ENCODE assay signal across 29 mouse cellular contexts in genomic region chr12:49394181-49394580, GRCm38 (mm10). TPM values are rescaled to one million over a fixed set of nuclear protein-coding genes. Genes with fewer than 3 reads are reported as not detected.
DNase-seq lines count a peak whose midpoint lies in the region; ATAC-seq and TF ChIP-seq lines count a peak whose summit lies in the region.
"Had no signal": no experiment of that assay in that cellular context is flagged by ENCODE, and none has a peak within 500 bp of the region (broad histone marks: within the 10 kb centered on the region; RNA-seq: fewer than 3 reads in every experiment).

No protein-coding gene starts in this region.

- peaks cover 70% of the 10 kb centered on the region for H3K27me3 ChIP-seq in hindbrain, embryonic 11.5 days (ENCODE audit: control insufficient read depth, insufficient read depth, low read length)
- H3K27me3 ChIP-seq in hindbrain, embryonic 14.5 days (ENCODE audit: control insufficient read depth, insufficient read depth, low read length) = peaks cover 91% of the 10 kb centered on the region
- H3K27me3 ChIP-seq in forebrain, embryonic 11.5 days (ENCODE audit: control insufficient read depth, insufficient read depth, low read length) = peaks cover 10% of the 10 kb centered on the region; the same call in 1 of the 2 replicates
- no peaks in the 10 kb centered on the region for H3K27me3 ChIP-seq in forebrain, postnatal 0 days (ENCODE audit: insufficient read depth, low read length)

- H3K4me1 ChIP-seq in hindbrain, embryonic 11.5 days (replicated peaks; ENCODE audit: control insufficient read depth, insufficient read depth, low read length) = peaks cover 5% of the 10 kb centered on the region
- no peaks in the 10 kb centered on the region for H3K4me1 ChIP-seq in hindbrain, embryonic 14.5 days (replicated peaks; ENCODE audit: control insufficient read depth, insufficient read depth, low read length)
- H3K4me1 ChIP-seq in forebrain, embryonic 11.5 days (replicated peaks; ENCODE audit: control insufficient read depth, insufficient read depth, low read length) = 0 out of 2 replicates have a peak, but pooled peaks cover 2% of the 10 kb centered on the region
- H3K4me1 ChIP-seq in forebrain, postnatal 0 days (ENCODE audit: insufficient read depth) = peaks cover 6% of the 10 kb centered on the region; the same call in 1 of the 2 replicates
- H3K4me1 ChIP-seq: liver, embryonic 15.5 days had no signal

- no peak for ATAC-seq in hindbrain, embryonic 11.5 days (ENCODE audit: low FRiP score)
- ATAC-seq in hindbrain, embryonic 14.5 days (ENCODE audit: low FRiP score) = no peak
- no peak for ATAC-seq in forebrain, embryonic 11.5 days (replicated peaks; ENCODE audit: low FRiP score)
- ATAC-seq in forebrain, postnatal 0 days = no peak
- ATAC-seq: CD4-positive, CD25-positive, alpha-beta regulatory T cell, adult 4 months; intestine, postnatal 0 days had no signal

- H3K9me3 ChIP-seq in hindbrain, embryonic 11.5 days (ENCODE audit: control insufficient read depth, low read length) = no peaks in the 10 kb centered on the region
- no peaks in the 10 kb centered on the region for H3K9me3 ChIP-seq in hindbrain, embryonic 14.5 days (ENCODE audit: control insufficient read depth, low read length)
- H3K9me3 ChIP-seq in forebrain, embryonic 11.5 days (ENCODE audit: control insufficient read depth, low read length) = no peaks in the 10 kb centered on the region
- no peaks in the 10 kb centered on the region for H3K9me3 ChIP-seq in forebrain, postnatal 0 days (ENCODE audit: low read length)
- H3K9me3 ChIP-seq: hindbrain, embryonic 10.5 days; kidney, embryonic 15.5 days; limb, embryonic 10.5 days; liver, embryonic 15.5 days; lung, embryonic 15.5 days had no signal

- TF ChIP-seq POLR2A in brain, embryonic 14.5 days (IDR thresholded peaks at IDR 0.05; ENCODE audit: borderline replicate concordance, extremely low read depth, insufficient read depth, insufficient read length, poor library complexity, severe bottlenecking) = no peak

- DNase-seq in hindbrain, embryonic 11.5 days (ENCODE audit: low spot score) = peak; percentile 16
- no peak for DNase-seq in hindbrain, embryonic 14.5 days (ENCODE audit: low spot score)
- peak; percentile 71 for DNase-seq in brain, embryonic 14.5 days (ENCODE audit: low read depth)
- no peak for DNase-seq in forebrain, embryonic 11.5 days (ENCODE audit: low spot score)
- DNase-seq in forebrain, postnatal 0 days = peak; percentile 67
- no peak for DNase-seq in cerebellum, adult 18-20 months
- DNase-seq in adrenal gland, postnatal 36 days = no peak
- DNase-seq: cerebellum, adult 8-10 months; cerebellum, postnatal 36 days; gastrocnemius, postnatal 10 days; heart, adult 11 months; kidney, postnatal 4 days; liver; right cerebral cortex, postnatal 25 days; spleen, adult 18-20 months had no signal

- no peak overlapping the region for H3K4me3 ChIP-seq in hindbrain, embryonic 11.5 days (ENCODE audit: low read depth, low read length)
- H3K4me3 ChIP-seq in hindbrain, embryonic 14.5 days (replicated peaks; ENCODE audit: low read length) = no peak overlapping the region
- H3K4me3 ChIP-seq in forebrain, embryonic 11.5 days (ENCODE audit: low read depth, low read length) = peak overlapping the region; percentile 32
- H3K4me3 ChIP-seq in forebrain, postnatal 0 days (ENCODE audit: low read depth, low read length) = peak overlapping the region; percentile 54
- H3K4me3 ChIP-seq: hindbrain, embryonic 10.5 days; kidney, embryonic 15.5 days; limb, embryonic 10.5 days; liver, embryonic 15.5 days; lung, embryonic 15.5 days had no signal

- H3K27ac ChIP-seq in hindbrain, embryonic 11.5 days (ENCODE audit: low read depth, low read length) = no peak overlapping the region
- no peak overlapping the region for H3K27ac ChIP-seq in hindbrain, embryonic 14.5 days
- peak overlapping the region; percentile 91 for H3K27ac ChIP-seq in forebrain, embryonic 11.5 days (ENCODE audit: low read depth, low read length)
- H3K27ac ChIP-seq in forebrain, postnatal 0 days (ENCODE audit: low read depth, low read length) = peak overlapping the region; percentile 91
- H3K27ac ChIP-seq: hindbrain, embryonic 10.5 days; kidney, embryonic 15.5 days; limb, embryonic 10.5 days; liver, embryonic 15.5 days; lung, embryonic 15.5 days; macrophage had no signal

- H3K9ac ChIP-seq in hindbrain, embryonic 11.5 days (ENCODE audit: low read depth, low read length) = no peak overlapping the region
- H3K9ac ChIP-seq in hindbrain, embryonic 14.5 days = no peak overlapping the region
- H3K9ac ChIP-seq in forebrain, embryonic 11.5 days (ENCODE audit: low read length) = peak overlapping the region; percentile 83
- peak overlapping the region; percentile 82 for H3K9ac ChIP-seq in forebrain, postnatal 0 days
- H3K9ac ChIP-seq: kidney, embryonic 15.5 days; liver, embryonic 15.5 days; lung, embryonic 15.5 days had no signal

- 5% methylated on average over 1 of the region's 1 CpGs for WGBS in hindbrain, embryonic 11.5 days
- 0% methylated on average over 1 of the region's 1 CpGs for WGBS in hindbrain, embryonic 14.5 days
- 0% methylated on average over 1 of the region's 1 CpGs for WGBS in forebrain, embryonic 11.5 days
- WGBS in forebrain, postnatal 0 days = 2% methylated on average over 1 of the region's 1 CpGs

- H3K36me3 ChIP-seq in hindbrain, embryonic 11.5 days (ENCODE audit: control insufficient read depth, insufficient read depth, low read length) = no peaks in the 10 kb centered on the region
- H3K36me3 ChIP-seq in hindbrain, embryonic 14.5 days (replicated peaks; ENCODE audit: control insufficient read depth, insufficient read depth) = no peaks in the 10 kb centered on the region
- no peaks in the 10 kb centered on the region for H3K36me3 ChIP-seq in forebrain, embryonic 11.5 days (ENCODE audit: control insufficient read depth, insufficient read depth, low read length)
- H3K36me3 ChIP-seq in forebrain, postnatal 0 days (ENCODE audit: insufficient read depth) = peaks cover 15% of the 10 kb centered on the region
- H3K36me3 ChIP-seq: hindbrain, embryonic 10.5 days; kidney, embryonic 15.5 days; limb, embryonic 10.5 days; liver, embryonic 15.5 days; lung, embryonic 15.5 days had no signal

- no peak overlapping the region for H3K4me2 ChIP-seq in hindbrain, embryonic 11.5 days (replicated peaks; ENCODE audit: low read depth, low read length)
- H3K4me2 ChIP-seq in hindbrain, embryonic 14.5 days (replicated peaks) = no peak overlapping the region
- peak overlapping the region; percentile 62 for H3K4me2 ChIP-seq in forebrain, embryonic 11.5 days (ENCODE audit: low read depth, low read length, severe bottlenecking)
- peak overlapping the region; percentile 66 for H3K4me2 ChIP-seq in forebrain, postnatal 0 days (ENCODE audit: low read depth)
- H3K4me2 ChIP-seq: heart, embryonic 11.5 days; kidney, embryonic 15.5 days; liver, embryonic 15.5 days; lung, embryonic 15.5 days had no signal

- TF ChIP-seq CTCF in brain, embryonic 14.5 days (IDR thresholded peaks at IDR 0.05; ENCODE audit: borderline replicate concordance, extremely low read depth, insufficient read depth, insufficient read length) = no peak
- TF ChIP-seq CTCF in forebrain, postnatal 0 days (IDR thresholded peaks at IDR 0.05; ENCODE audit: low read depth) = no peak

RNA-seq across cellular contexts. Expression of gene Gm43517, which starts 9.2 kb away (rescaled TPM):
- 0.08 TPM in 1 of 2 replicates, not detected in the other for polyA plus RNA-seq in hindbrain, embryonic 11.5 days (2014; fragmentation: Nextera tagmentation; extraction: Ambion mirVana)
- not detected in 2 replicates for polyA plus RNA-seq in hindbrain, embryonic 14.5 days (2014; fragmentation: Nextera tagmentation; extraction: Ambion mirVana)
- polyA plus RNA-seq in brain, embryonic 14.5 days (2012; rRNA removed) = 1.5 and 4.7 TPM in 2 replicates
- 1.3 and 1.4 TPM in 2 replicates for polyA plus RNA-seq in forebrain, embryonic 11.5 days (2014; fragmentation: Nextera tagmentation; extraction: Ambion mirVana)
- 16.1 and 16.8 TPM in 2 replicates for total RNA-seq in forebrain, postnatal 0 days (2014; rRNA removed)
- polyA plus RNA-seq in forebrain, postnatal 0 days (2015; fragmentation: Nextera tagmentation; extraction: Ambion mirVana) = 0.53 and 0.85 TPM in 2 replicates
- total RNA-seq in adrenal gland, postnatal 36 days (2021) = not detected
- total RNA-seq: adrenal gland, adult 18-20 months; gastrocnemius, postnatal 10 days had no signal
- polyA plus RNA-seq: CD4-positive, CD25-positive, alpha-beta regulatory T cell, adult 4 months; embryonic facial prominence, embryonic 14.5 days; heart, embryonic 11.5 days; heart, postnatal 0 days; hindbrain, embryonic 10.5 days; intestine, postnatal 0 days; kidney, embryonic 15.5 days; limb, embryonic 10.5 days; liver, embryonic 15.5 days; lung, embryonic 15.5 days; macrophage; neural tube, embryonic 11.5 days; urinary bladder, adult 2 months had no signal

RNA-seq across cellular contexts. Expression of gene Foxg1, which starts 11.7 kb away (rescaled TPM):
- polyA plus RNA-seq in hindbrain, embryonic 11.5 days (2014; fragmentation: Nextera tagmentation; extraction: Ambion mirVana) = 0.39 and 0.49 TPM in 2 replicates
- polyA plus RNA-seq in hindbrain, embryonic 14.5 days (2014; fragmentation: Nextera tagmentation; extraction: Ambion mirVana) = not detected in 2 replicates
- 76.0 and 160 TPM in 2 replicates for polyA plus RNA-seq in brain, embryonic 14.5 days (2012; rRNA removed)
- polyA plus RNA-seq in forebrain, embryonic 11.5 days (2014; fragmentation: Nextera tagmentation; extraction: Ambion mirVana) = 40.4 and 45.5 TPM in 2 replicates
- 76.5 and 79.4 TPM in 2 replicates for total RNA-seq in forebrain, postnatal 0 days (2014; rRNA removed)
- 50.8 and 53.4 TPM in 2 replicates for polyA plus RNA-seq in forebrain, postnatal 0 days (2015; fragmentation: Nextera tagmentation; extraction: Ambion mirVana)
- total RNA-seq in adrenal gland, postnatal 36 days (2021) = not detected
- total RNA-seq: adrenal gland, adult 18-20 months had no signal
- polyA plus RNA-seq: CD4-positive, CD25-positive, alpha-beta regulatory T cell, adult 4 months; heart, postnatal 0 days; intestine, postnatal 0 days; kidney, embryonic 15.5 days; macrophage; urinary bladder, adult 2 months had no signal

Comparison
In these comparisons a context has a peak if more than half of its experiments do, and no peak if none do; other contexts are left out.
1. DNase-seq: peak in hindbrain, embryonic 11.5 days (single experiment), brain, embryonic 14.5 days (single experiment) and forebrain, postnatal 0 days (single experiment); none in hindbrain, embryonic 14.5 days (single experiment), forebrain, embryonic 11.5 days (single experiment), cerebellum, adult 18-20 months (0 of 2) and adrenal gland, postnatal 36 days (0 of 2).
2. H3K27ac ChIP-seq: peak in forebrain, embryonic 11.5 days (single experiment) and forebrain, postnatal 0 days (single experiment); none in hindbrain, embryonic 11.5 days (single experiment) and hindbrain, embryonic 14.5 days (single experiment).
3. H3K4me2 ChIP-seq: peak in forebrain, embryonic 11.5 days (single experiment) and forebrain, postnatal 0 days (single experiment); none in hindbrain, embryonic 11.5 days (single experiment) and hindbrain, embryonic 14.5 days (single experiment).
4. H3K4me3 ChIP-seq: peak in forebrain, embryonic 11.5 days (single experiment) and forebrain, postnatal 0 days (single experiment); none in hindbrain, embryonic 11.5 days (single experiment) and hindbrain, embryonic 14.5 days (single experiment).
5. H3K9ac ChIP-seq: peak in forebrain, embryonic 11.5 days (single experiment) and forebrain, postnatal 0 days (single experiment); none in hindbrain, embryonic 11.5 days (single experiment) and hindbrain, embryonic 14.5 days (single experiment).
6. RNA of gene Foxg1, which starts 11.7 kb away (polyA plus RNA-seq): 76.0 to 160 TPM in brain, embryonic 14.5 days, 50.8 to 53.4 TPM in forebrain, postnatal 0 days and 40.4 to 45.5 TPM in forebrain, embryonic 11.5 days; 0.39 to 0.49 TPM in hindbrain, embryonic 11.5 days and not detected in hindbrain, embryonic 14.5 days; every median in the first group is over 10 times any median in the second.